Mouse (Mus musculus) cerebellum, adult 9-11 months (tissue): ENCODE measurements around the gene Tmem217.

Source experiments
- DNase-seq: peaks from one replicate; pipeline ENCODE4 v3.0.0; 2022

Gene Tmem217

DNA sequence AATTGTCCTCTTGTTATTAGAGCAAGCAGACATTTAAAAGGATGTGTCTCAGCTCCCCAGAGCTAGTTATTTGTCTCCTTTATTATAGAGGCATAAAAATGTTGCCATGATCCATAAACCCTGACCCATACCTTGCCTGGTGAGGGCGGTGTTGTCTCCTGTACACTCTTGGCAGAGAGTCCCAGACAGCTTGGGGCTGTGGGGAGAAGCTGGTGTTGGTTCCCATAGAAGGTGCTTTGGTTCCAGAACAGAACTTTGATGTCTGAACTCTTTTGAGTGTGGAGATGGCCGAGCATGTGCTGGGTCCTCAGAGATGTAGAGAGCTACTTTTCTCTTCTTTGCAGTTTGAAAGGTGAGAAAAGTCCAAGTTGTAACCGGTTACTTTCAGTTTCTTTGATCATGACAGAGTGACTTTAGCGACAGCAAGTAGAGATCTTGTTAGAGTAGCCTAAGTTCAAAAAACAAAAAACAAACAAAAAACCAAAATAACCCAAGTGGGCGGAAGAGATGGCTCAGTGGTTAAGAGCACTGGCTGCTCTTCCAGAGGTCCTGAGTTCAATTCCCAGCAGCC is at the start of gene Tmem217:
TSS of gene Tmem217 (minus strand) at position 224 of the 571 bp plus-strand sequence.
- no peak for DNase-seq

DNA sequence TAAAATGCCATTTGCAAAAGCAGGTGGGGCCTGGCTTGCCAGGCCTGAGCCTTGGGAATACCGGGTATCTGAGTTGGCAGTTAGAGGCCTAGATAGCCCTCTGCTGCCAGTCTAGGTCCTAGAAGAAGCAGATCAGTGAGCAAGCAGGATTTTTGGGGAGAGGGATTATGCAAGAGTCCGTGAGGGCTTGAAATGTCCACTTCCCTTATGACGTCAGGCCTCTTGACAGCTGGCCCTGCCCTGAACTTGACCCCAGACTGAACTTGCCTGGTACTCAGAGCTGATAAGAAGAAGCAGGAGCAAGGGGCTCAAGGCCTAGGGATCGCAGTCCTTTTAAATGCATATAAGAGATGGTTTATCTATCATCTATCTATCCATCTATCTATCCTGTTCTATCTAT is 49.2 kb upstream of the Tmem217 start:
- no peak for DNase-seq

DNA sequence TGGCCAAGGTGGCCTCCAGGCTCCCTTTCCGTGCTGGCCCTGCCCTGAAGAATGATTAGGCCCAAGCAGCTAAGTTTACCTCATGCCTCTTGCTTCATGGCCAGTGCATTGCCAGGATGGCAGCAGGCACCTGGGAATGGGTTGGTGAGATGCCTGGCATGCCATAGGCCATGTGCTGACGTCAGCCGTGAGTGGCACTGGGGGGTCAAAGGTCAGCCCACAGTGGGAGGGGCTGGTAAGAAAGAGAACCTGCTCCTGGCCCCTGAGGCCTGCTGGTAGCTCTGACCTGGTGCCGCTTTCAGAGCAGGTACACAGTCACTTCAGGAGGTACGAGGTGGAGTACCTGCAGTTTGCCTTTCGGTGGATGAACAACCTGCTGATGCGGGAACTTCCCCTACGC is 47.4 kb upstream of the Tmem217 start:
- peak; percentile 52 for DNase-seq

DNA sequence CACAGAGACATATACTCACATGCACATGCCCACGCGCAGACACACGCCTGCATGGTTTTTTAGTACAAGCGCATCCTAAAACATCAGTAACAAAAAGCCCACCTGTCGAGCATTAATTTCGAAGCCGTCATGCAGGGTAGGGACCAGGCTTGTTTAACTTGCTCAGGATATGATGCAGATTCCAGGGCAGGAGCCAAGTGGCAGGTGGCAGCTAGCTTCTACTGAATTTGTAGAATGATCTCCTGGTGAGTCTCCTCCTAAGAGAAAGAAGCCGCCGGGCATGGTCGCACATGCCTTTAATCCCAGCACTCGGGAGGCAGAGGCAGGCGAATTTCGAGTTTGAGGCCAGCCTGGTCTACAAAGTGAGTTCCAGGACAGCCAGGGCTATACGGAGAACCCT is 46.9 kb upstream of the Tmem217 start:
- DNase-seq, result peak; percentile 54

DNA sequence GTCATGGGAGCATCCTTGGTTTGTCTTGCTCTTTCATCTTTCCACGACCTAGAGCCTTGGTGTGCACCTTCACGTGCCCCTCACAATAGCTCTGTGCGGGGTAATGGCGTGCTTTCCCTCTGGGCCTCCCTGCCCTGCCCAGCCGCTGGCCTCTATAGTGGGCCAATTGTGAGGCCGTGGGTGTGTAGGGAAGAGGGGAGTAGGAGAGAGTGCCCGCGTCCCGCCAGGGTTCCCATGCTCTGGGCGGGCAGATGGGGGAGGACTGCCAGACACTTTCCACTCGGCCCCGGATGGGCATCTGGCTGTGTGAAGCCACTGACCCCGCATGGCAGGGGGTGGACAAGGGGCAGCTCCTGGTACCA is 44.6 kb upstream of the Tmem217 start:
- DNase-seq, result peak; percentile 40

DNA sequence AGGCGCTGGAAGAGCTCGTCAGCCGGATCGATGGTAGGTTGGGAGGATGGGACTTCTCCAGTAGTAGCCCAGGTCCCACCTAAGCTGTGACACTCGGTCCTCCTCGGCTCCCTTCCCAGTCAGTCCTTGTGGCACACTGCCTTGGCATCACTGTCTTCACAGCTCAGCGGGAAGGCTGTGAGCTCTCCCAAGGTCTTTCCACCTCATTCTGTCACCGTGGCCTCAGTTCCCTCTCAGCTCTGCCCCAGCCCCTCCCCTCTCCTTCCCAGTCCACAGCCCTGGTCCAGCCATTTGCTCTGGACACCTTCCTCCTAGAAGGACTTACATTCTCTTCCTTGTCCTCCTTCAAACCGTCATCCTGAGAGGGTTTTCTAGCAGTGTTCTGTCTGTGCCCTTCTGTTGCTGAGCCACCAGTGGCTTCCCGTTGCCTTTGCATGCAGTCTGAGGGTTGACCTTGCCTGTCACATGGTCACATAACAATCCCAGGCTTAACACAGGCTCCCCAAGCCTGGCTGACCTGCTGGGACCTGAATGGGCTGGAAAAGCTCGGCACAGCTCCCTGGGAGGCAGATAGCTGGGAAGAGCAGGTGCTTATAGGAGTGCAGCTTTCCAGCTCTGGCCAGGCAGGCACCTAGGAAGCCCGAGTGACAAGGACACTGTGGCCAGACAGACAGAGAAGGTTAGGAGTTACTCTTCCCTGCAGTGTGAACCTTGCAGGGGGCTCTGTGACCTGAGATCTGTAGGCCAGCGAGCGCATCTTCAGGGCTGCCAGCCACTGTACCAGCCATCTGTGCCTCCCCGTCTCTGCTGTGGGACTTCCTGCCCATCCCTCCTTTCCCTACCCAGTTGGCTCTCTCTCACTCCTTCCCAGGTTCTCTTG is 43.9 kb upstream of the Tmem217 start:
- DNase-seq, result peak; percentile 80

DNA sequence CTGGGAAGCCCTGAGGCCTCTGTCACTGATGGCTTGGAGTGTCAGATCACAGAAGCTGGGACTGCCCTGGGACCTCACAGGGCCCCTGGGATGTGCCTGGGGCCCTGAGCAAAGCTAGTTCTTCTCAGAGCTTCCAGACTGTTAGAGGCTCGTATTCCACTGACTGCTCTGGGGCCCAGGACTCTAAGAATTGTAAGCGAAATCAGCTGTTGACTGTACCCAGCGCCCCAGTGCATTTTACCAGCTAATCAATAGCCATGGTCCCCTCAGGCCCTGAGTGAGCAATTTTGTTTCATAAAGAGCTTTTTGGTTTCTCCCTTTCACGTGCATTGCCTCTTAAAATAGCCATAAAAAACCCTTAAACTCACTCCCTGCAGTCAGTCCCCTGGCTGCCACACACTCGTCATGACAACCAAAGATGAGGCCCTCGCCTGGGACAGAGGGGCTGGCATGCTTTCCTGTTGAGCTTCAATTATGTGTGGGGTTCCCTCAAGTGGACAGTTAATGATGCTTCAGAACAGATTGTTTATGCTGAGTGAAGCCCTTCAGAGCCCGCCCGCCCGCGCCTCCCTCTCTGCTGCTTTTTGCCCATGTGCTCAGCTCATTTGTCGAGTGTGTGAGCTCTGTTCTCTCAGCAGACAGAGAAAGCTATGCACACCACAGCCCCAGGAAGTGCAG is 37.2 kb upstream of the Tmem217 start:
- DNase-seq, result no peak

DNA sequence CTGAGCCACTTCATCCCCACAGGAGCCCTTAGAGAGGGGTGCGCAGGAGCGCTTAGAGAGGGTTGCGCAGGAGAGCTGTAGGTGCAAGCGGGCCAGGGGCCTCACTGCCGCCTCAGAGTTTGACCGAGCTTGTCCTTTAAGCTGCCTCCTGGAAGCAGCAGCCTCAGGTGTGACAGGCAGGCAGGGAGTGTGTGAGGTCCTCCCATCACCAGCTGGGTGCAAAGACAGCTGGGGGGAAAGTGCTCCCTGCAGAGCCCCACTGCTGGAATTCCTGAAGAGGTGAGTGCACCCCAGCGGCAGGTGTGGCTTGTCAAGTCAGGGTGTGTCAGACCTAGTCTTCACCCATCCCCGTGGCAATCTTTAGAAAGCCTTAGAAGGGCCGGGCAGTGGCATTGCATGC is 34.7 kb upstream of the Tmem217 start:
- DNase-seq, result no peak

DNA sequence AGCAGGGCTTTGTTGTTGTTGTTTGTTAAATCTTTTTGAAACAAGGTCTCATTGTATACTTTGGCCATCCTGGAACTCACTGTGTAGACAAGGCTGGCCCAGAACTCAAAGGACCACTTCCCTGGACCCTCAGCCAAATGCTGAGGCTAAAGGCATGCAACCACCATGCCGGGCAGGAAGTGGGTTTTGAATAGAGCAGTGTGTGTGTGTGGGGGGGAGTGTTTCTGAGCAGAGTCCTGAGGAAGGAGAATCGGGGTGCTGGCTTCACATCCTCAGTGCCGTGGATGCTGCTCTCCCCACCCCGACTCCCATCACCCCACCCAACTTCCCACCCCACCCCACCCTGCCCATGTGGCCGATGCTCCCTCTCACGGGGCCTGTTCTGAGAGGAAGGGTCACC is 33.3 kb upstream of the Tmem217 start:
- no peak for DNase-seq

DNA sequence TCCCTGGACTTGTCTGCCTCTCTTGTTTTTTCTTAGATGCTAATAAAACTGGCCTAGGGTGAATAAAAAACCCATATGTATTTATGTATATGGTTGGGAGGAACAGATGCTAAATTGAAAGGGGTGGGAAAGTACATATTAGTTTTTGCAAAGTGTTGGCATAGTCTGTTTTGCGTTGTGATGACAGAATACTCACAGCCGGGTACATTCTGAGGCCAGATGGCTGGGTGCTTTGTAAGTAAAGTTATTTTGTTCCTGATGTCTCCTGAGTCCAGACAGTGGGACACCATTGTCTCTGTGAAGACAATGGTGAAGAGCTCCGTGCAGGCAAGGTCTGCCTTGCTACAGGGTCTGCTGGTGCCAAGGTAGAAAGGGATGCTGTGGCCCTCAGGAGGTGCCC is 32.6 kb upstream of the Tmem217 start:
- no peak for DNase-seq

DNA sequence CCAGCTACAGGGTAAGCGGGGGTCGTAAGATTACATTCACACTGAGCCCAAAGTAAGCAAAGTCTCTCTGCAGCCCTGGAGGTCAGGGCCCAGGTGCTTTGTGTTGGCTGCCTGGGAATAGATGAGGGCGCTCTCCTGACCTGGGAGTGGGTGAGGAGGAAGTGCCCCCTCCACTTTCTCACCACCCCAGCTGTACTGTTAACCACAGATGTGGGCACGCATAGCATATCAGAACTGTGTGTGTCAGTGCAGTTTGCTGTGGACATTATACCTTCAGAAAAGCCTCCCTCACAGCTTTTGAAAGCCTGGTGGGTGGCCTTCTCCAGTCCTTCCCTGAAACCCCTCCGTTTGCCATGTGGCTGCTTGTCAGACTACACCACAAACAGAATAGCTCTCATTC is 32.1 kb upstream of the Tmem217 start:
- DNase-seq, result no peak

DNA sequence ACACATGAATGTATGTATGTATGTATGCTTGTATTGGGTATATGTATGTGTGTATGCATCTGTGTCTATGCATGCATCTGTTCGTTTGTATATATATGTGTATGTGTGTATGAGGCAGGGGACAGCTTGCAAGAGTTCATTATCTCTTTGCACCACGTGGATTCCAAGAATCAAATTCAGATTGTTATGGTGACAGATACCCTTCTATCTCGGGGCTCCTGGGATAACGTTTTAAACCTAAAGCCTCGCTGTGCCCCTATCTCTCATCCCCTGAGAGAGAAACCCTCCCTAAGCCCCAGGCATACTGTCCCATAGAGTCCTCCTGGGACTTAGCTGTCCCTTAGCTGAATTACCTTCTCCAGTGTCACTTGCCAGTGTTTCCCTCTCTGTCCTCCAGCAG is 31.4 kb upstream of the Tmem217 start:
- DNase-seq, result no peak

DNA sequence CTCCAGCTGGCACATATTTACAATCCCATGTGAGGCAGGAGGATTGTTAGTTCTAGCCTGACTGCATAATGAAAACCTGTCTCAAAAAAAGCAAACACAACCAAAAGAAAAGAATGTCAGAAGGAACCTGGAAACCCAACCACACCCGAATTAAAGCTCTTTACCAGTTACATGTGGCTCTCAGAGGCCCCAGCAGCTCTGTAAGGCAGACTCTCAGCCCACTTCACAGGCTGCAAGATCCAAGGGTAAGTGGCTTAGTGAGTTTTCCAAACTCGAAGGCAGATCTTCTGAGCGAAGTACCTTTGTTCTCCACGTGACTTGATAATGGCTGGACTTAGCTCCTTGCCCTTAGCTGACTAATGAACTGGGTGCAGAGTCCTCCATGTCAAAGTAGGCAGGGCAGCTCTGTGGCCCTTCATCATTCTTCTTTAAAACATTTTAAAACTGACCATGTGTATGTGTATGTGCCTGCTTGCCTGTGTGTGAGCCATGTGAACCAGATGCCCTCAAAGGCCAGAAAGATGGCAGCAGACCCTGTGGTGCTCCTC is 27.5 kb upstream of the Tmem217 start:
- no peak for DNase-seq

DNA sequence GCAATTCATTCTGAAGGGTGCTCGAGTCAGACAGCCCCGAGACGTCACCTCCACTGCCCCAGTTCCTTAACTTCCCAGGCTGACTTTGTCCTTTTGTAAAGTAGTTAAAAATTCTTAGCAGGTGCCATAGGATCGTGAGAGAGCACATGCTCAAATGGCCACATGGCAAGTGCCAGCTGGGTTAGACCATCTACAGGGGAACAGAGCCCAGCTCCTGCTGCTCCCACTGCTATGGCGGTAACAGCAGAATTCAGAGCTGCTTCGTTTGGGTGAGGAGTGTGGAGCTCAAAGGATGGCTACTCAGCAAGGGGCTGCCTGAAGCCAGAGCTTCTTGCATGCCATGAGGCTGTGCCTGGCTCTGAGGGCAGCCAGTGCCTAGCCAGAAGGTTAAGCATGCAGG is 17.6 kb upstream of the Tmem217 start:
- peak; percentile 36 for DNase-seq

DNA sequence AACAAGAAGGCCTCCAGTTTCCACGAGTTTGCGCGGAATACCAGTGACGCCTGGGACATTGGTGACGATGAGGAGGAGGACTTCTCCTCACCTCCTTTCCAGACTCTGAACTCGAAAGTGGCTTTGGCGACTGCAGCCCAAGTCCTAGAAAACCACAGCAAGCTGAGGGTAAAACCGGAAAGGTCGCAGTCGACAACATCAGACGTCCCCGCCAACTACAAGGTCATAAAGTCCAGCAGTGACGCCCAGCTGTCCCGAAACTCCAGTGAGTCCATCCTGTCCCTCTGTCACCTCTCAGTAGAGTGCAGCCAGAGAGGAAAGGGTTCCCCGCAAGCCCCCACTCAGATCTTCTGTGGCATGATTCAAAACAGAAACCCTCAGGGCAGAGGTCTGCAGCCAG is 16.2 kb upstream of the Tmem217 start:
- no peak for DNase-seq

DNA sequence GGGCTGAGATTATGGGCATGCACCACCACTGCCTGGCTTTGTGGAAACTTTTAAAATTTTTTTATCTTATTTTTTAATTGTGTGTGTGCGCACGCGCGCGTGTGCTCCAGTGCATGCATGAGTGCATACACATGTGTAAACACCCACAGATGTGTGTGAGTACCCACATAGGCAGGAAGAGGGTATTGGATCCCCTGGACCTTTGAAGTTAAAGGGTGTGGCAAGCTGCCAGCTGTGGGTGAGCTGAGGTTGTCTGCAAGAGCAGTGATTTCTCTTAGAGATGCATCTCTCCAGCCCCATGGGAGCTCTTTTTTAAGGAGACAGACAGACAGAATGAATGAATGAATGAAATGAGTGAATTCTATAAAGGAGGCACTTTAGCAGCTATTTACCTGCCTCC is 13.3 kb upstream of the Tmem217 start:
- no peak for DNase-seq

DNA sequence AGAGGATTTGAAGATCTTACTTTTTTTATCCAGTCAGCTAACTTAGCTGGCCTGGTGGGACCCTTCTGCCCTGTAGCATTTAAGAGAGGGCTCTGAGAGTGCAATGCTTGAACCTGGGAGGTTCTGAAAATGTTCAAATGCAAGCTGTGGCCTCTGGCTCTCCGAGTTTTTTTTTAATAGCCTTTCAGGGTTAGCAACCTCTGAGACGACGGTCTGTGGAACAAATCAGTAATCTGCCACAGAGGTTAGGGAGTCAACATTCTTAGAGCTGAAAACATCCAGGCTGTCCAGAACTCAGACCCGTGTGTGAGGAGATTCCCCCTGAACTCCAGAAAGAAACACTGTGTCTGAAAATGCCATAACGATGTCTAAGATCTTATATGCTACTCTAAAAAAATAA is 6.3 kb upstream of the Tmem217 start:
- no peak for DNase-seq

DNA sequence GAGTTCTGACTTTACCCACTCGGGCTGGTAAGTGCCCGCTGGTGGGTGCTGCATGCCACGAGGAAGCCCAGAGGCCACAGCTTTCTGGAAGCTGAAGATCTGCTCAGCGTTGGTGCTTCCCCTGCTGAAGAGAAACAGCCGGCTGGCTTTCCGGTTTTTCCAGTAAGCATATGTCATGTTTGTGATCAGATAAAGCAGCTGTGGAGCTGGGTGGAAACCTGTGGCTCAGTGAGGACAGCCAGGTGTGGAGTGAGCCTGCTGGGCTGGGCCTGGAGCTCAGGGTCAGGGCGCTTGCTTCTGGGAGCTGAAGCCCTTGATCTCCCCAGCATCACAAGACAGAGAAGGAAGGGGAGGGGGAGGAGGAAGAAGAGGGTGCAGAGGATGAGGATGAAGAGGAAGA is 4.7 kb upstream of the Tmem217 start:
- DNase-seq, result no peak

DNA sequence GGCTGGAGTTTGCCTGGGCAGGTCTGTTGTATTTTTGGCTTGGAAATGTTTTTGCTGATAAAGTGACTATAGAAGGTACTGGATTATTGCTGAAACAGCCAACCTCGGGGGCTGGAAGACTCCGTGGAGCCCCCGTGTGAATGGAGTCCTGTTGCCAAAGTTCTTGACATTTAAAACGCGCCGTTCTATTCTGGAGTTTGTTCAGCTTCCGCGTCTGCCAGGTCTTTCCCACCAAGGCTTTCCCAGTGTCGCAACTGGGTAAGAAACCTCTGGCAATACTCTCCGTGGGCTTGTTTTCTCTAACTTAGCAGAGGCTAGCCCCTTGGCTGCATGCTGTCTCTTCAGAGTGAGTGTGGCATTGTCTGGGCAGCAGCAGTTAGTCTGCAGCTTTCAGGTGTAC is 4.3 kb upstream of the Tmem217 start:
- DNase-seq, result no peak

DNA sequence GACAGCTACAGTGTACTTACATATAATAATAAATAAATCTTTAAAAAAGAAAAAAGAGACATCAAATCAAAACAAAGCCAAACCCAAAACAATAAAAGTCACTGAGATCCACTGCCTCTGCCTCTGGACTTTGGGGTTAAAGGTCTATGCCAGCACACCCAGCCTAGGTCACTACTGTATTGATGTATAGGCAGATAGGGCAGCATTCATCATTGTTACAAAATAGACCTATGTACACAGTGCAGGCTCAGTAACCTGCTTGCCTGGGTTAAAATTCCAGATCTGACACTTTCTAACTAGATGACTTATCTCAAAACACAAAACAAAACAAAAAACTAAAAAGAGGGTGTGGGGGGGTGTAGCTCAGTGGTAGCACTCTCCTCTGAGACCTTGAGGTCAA is 2.0 kb upstream of the Tmem217 start:
- DNase-seq, result no peak

DNA sequence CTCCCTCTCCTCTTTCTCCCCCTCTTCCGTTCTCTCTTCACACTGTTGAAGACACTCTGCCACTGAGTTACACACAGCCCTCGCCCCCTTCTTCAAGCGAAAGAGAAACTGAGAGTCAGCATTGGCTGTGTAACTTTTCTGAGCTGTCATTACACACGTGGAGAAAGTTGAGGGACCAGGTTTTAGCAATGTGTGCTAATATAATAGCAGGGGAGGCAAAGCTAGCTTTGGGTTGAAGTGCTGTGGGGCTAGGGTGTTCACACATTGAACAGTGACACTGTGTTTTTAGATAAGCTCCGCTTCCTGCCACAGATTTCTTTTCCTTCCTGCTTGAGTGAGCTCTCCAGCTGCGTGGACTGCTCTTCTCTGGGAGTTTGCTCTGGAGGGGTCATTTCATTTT is 1.2 kb downstream of the Tmem217 start:
- DNase-seq, result no peak

DNA sequence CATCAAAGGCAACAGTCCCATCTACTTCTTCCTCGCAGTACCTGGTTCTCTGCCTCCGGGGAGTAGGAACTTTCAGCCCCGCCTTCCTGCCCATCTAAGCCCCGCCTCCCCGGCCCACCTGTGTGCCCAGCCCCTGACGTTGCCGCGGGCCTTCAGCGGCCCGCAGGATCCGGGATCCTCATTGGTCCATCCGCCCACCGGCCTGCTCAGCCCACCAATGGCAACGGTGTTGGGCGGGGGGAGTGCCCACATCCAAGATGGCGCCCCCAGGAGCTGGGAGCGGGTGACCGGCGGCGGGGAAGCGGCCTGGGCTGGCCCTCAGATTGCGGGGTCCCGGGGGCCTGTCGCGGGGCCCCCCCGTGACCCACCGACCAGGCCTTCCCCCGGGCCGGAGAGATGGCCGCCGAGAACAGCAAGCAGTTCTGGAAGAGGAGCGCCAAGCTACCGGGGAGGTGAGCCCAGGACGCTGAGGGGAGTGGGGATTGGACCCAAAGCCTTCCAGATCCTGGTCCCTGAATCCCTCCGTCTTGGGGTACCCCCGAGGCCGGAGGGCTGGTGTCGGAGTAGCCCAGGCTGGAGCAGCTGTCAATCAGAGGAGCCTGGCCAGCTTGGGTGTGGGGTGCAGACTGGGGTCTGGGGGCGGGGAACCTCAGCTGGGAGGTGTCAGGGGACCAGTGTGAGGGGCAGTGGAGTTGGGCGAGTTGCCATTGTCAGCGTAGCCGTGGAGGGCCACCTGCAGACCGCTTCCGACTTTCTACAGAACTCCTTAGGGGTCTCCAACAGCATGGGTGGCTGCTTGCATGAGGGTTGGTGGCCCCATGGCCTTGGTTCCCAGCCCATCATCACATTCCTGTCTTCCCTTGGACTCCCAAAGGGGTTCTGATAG is 2.4 kb downstream of the Tmem217 start, which contains the start of the genes Gm17657 and Tbc1d22b:
TSS of gene Gm17657 (minus strand) at position 96 of the 886 bp plus-strand sequence.
TSS of gene Tbc1d22b (plus strand) at position 243 of the 886 bp plus-strand sequence.
- peak; percentile 97 for DNase-seq

DNA sequence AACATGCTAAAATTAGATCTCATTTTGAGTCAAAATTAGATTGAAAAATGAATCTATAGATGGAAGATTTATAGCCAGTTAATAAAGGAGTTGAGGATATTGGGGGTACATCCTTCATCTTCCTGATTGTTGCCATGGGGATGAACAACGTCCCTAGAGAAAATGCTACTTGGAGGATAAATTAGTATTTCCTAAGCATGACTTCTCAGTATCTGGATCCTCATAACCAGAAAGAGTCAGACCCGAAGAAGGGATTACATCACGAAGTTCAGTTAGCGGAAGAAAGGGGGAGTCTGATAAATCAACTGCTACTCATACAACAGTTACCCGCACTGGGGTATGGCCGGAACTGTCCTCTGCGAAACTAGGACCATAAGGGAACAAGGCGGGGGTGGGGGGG is 3.2 kb downstream of the Tmem217 start:
- DNase-seq, result no peak
